Mouse (Mus musculus) myocyte (in vitro differentiated cells): ENCODE results near the gene Vsx2.

Experiments
- E2F4 ChIP-seq: IDR thresholded peaks from one replicate; pipeline ENCODE4 v1.6.1; 2011; ENCODE audit warnings: mild to moderate bottlenecking, control low read depth, moderate library complexity; ENCODE audit not compliant: insufficient read depth
- MAX ChIP-seq: IDR thresholded peaks from one replicate; pipeline ENCODE4 v1.6.1; 2011; ENCODE audit warnings: low read depth, mild to moderate bottlenecking, control low read depth
- MYOD1 ChIP-seq, 3 experiments: IDR thresholded peaks; one replicate each; pipeline ENCODE4 v1.6.1; 2011; ENCODE audit warnings: control low read depth in 2 of 3, low read depth in 2 of 3, mild to moderate bottlenecking in 2 of 3, moderate library complexity in 1 of 3; ENCODE audit not compliant: insufficient read length in 2 of 3, control insufficient read depth in 1 of 3
- POLR2A ChIP-seq: IDR thresholded peaks from one replicate; pipeline ENCODE4 v1.6.1; 2011; ENCODE audit warnings: low read depth, mild to moderate bottlenecking, control low read depth, moderate library complexity; ENCODE audit not compliant: insufficient read length
- POLR2AphosphoS2 ChIP-seq: IDR thresholded peaks from one replicate; pipeline ENCODE4 v1.6.1; 2011; ENCODE audit warnings: low read depth, control low read depth; ENCODE audit not compliant: insufficient read length
- USF1 ChIP-seq: IDR thresholded peaks from one replicate; pipeline ENCODE4 v1.6.1; 2011; ENCODE audit warnings: low read depth, mild to moderate bottlenecking, control low read depth, moderate library complexity

GRCm38 (mm10) chr12:84589825-84590761 lies 20.5 kb downstream of the Vsx2 start:
- no peak for TF ChIP-seq E2F4
- no peak for TF ChIP-seq POLR2A
- no peak for TF ChIP-seq MAX
- no peak for TF ChIP-seq USF1
- TF ChIP-seq MYOD1 (IDR thresholded peaks at IDR 0.05; ENCODE audit: control insufficient read depth in 1 of 3, insufficient read length in 2 of 3, low read depth in 2 of 3): no peak
- TF ChIP-seq POLR2AphosphoS2: no peak
